Mouse (Mus musculus) embryonic fibroblast, embryonic 13.5 days (primary cell): ENCODE measurements at regions not wholly inside any gene's neighbourhood (a gene's known extent, or its start where the extent isn't known, plus 50 kb on each side); places are given as distances from the start of the nearest gene placed in this dataset.

Experiments
- CTCF ChIP-seq: IDR thresholded peaks from 2 replicates; pipeline ENCODE4 v1.5.1; 2011; ENCODE audit warnings: mild to moderate bottlenecking, control low read depth, low read length, moderate library complexity, borderline replicate concordance; ENCODE audit not compliant: insufficient read depth
- POLR2A ChIP-seq: IDR thresholded peaks from 2 replicates; pipeline ENCODE4 v1.6.1; 2011; ENCODE audit warnings: low read depth, mild to moderate bottlenecking, control low read depth, low read length, moderate library complexity

- TF ChIP-seq POLR2A (no peak), CTCF (no peak)
Observed at GRCm38 (mm10) chr3:149110831-149111230, 120.5 kb upstream of the Adgrl2 start.
